Mouse (Mus musculus) liver, postnatal 0 days (tissue): Measurements from ENCODE around the gene Lmnb2. TPM values are rescaled to one million over a fixed set of nuclear protein-coding genes. Genes with fewer than 3 reads are reported as not detected.

Experiments used
- ATAC-seq: fragments of 200-750 bp; cut with Nextera tagmentation; 2 replicates; pipeline ENCODE4 v1.8.0; 2017; ENCODE audit warnings: mild to moderate bottlenecking, moderate library complexity
- DNase-seq: peaks from one replicate; pipeline ENCODE4 v3.0.0-alpha.2; 2016
- H3K27ac ChIP-seq: fragments of 300-500 bp; sonication (generic); 2 replicates; pipeline ENCODE4 v1.5.1; 2014; ENCODE audit warnings: antibody characterized with exemption, moderate library complexity, mild to moderate bottlenecking, low read depth
- H3K27me3 ChIP-seq: fragments of 300-500 bp; sonication (generic); 2 replicates; pipeline ENCODE4 v1.6.1; 2014; ENCODE audit warnings: low read length, control low read depth, mixed read lengths; ENCODE audit not compliant: insufficient read depth
- H3K36me3 ChIP-seq: fragments of 300-500 bp; sonication (generic); replicated peaks from 2 replicates; pipeline ENCODE4 v1.6.1; 2014; ENCODE audit warnings: mild to moderate bottlenecking, control low read depth, low read length, moderate library complexity, mixed read lengths; ENCODE audit not compliant: insufficient read depth
- H3K4me1 ChIP-seq: fragments of 300-500 bp; sonication (generic); 2 replicates; pipeline ENCODE4 v1.6.1; 2014; ENCODE audit warnings: antibody characterized with exemption, mild to moderate bottlenecking, control low read depth; ENCODE audit not compliant: insufficient read depth
- H3K4me2 ChIP-seq: fragments of 300-500 bp; sonication (generic); 2 replicates; pipeline ENCODE4 v1.6.1; 2014; ENCODE audit warnings: low read depth, mild to moderate bottlenecking, low read length, moderate library complexity, mixed read lengths
- H3K4me3 ChIP-seq: fragments of 300-500 bp; sonication (generic); 2 replicates; pipeline ENCODE4 v1.5.1; 2014; ENCODE audit warnings: low read depth, low read length
- H3K9ac ChIP-seq: fragments of 300-500 bp; sonication (generic); replicated peaks from 2 replicates; pipeline ENCODE4 v1.6.1; 2014; ENCODE audit warnings: mild to moderate bottlenecking, moderate library complexity
- H3K9me3 ChIP-seq: fragments of 300-500 bp; sonication (generic); 2 replicates; pipeline ENCODE4 v1.6.1; 2016; ENCODE audit warnings: mild to moderate bottlenecking, control low read depth, low read length, mixed read lengths
- CTCF ChIP-seq: sonication (generic); IDR thresholded peaks from 2 replicates; pipeline ENCODE4 v1.5.1; 2016; ENCODE audit warnings: antibody characterized with exemption, low read depth
- EP300 ChIP-seq: IDR thresholded peaks from 2 replicates; pipeline ENCODE4 v1.6.1; 2016; ENCODE audit warnings: antibody characterized with exemption, low read depth, mild to moderate bottlenecking
- WGBS: fragments of 180-500 bp; shearing (Covaris S2); extraction: QIAGEN DNeasy Blood & Tissue Kit; methylation state at CpG from one replicate; pipeline ENCODE4 v1.1.7; 2014; ENCODE audit not compliant: insufficient replicate concordance; 5-methylcytosine and 5-hydroxymethylcytosine counted together
- polyA plus RNA-seq: library from polyadenylated mRNA; unstranded; fragments of >200 nt; fragmentation: Nextera tagmentation; extraction: Ambion mirVana; gene quantifications from 2 replicates; pipeline ENCODE4 v1.2.1, GENCODE M21; 2015

The Lmnb2 gene
- polyA plus RNA-seq, 1 experiment from 2014 or later, result 6.5 TPM

GRCm38 (mm10) chr10:80936135-80936809, 18.2 kb upstream of the Lmnb2 start:
- Histone ChIP-seq H3K4me3 (peak overlapping the region; percentile 19; the same call in 1 of the 2 replicates), H3K36me3 (no peaks in the 10 kb centered on the region), H3K9me3 (no peaks in the 10 kb centered on the region), H3K27ac (no peak overlapping the region), H3K27me3 (peaks cover 36% of the 10 kb centered on the region), H3K4me1 (peaks cover 84% of the 10 kb centered on the region), H3K4me2 (peak overlapping the region; percentile 62), H3K9ac (0 out of 2 replicates have a peak overlapping the region, but pooled peaks have one; percentile 18)
- ATAC-seq, result no peak
- TF ChIP-seq CTCF, result no peak
- TF ChIP-seq EP300, result no peak
- WGBS, result 3% methylated on average over 35 of the region's 37 CpGs
- DNase-seq, result peak; percentile 62

- DNase-seq, result no peak
Measured at GRCm38 (mm10) chr10:80935698-80936097, 17.7 kb upstream of the Lmnb2 start.

GRCm38 (mm10) chr10:80935241-80935640, 17.2 kb upstream of the Lmnb2 start:
- ATAC-seq, result no peak
- 19% methylated on average over 3 of the region's 3 CpGs for WGBS
- Histone ChIP-seq H3K4me2 (no peak overlapping the region), H3K27ac (no peak overlapping the region), H3K4me1 (peaks cover 83% of the 10 kb centered on the region), H3K36me3 (no peaks in the 10 kb centered on the region), H3K4me3 (no peak overlapping the region), H3K9me3 (no peaks in the 10 kb centered on the region), H3K9ac (no peak overlapping the region), H3K27me3 (peaks cover 46% of the 10 kb centered on the region)
- no peak for DNase-seq
- no peak for TF ChIP-seq CTCF

More at GRCm38 (mm10) chr10:80935698-80936097, 17.7 kb upstream of the Lmnb2 start:
- H3K27me3 ChIP-seq, result peaks cover 41% of the 10 kb centered on the region
- H3K9ac ChIP-seq, result no peak overlapping the region
- H3K27ac ChIP-seq, result no peak overlapping the region
- 9% methylated on average over 17 of the region's 17 CpGs for WGBS
- no peak for ATAC-seq
- TF ChIP-seq EP300, result no peak
- TF ChIP-seq CTCF, result no peak
- H3K36me3 ChIP-seq, result no peaks in the 10 kb centered on the region
- H3K4me2 ChIP-seq, result peak overlapping the region; percentile 62
- H3K4me1 ChIP-seq, result peaks cover 84% of the 10 kb centered on the region
- no peak overlapping the region for H3K4me3 ChIP-seq
- H3K9me3 ChIP-seq, result no peaks in the 10 kb centered on the region

- DNase-seq (no peak), ATAC-seq (no peak)
- H3K9me3 ChIP-seq, result no peaks in the 10 kb centered on the region
- H3K27ac ChIP-seq, result no peak overlapping the region
- H3K27me3 ChIP-seq, result peaks cover 49% of the 10 kb centered on the region
- WGBS, result 52% methylated on average over 14 of the region's 14 CpGs
- H3K4me3 ChIP-seq, result no peak overlapping the region
- H3K36me3 ChIP-seq, result no peaks in the 10 kb centered on the region
- TF ChIP-seq EP300 (peak; percentile 90), CTCF (no peak)
- no peak overlapping the region for H3K4me2 ChIP-seq
- no peak overlapping the region for H3K9ac ChIP-seq
- peaks cover 75% of the 10 kb centered on the region for H3K4me1 ChIP-seq
Measured at GRCm38 (mm10) chr10:80934136-80934985, 16.3 kb upstream of the Lmnb2 start.

- DNase-seq, result peak; percentile 57
- H3K4me1 ChIP-seq, result peaks cover 78% of the 10 kb centered on the region
- 0 out of 2 replicates have a peak, but pooled peaks have one; percentile 4 for ATAC-seq
- peak overlapping the region; percentile 44 for H3K27ac ChIP-seq
- H3K27me3 ChIP-seq, result peaks cover 49% of the 10 kb centered on the region
- TF ChIP-seq CTCF, result no peak
- peak; percentile 53; the same call in 1 of the 2 replicates for TF ChIP-seq EP300
- no peaks in the 10 kb centered on the region for H3K36me3 ChIP-seq
- peak overlapping the region; percentile 75 for H3K4me3 ChIP-seq
- under 1% methylated on average over 21 of the region's 21 CpGs for WGBS
- H3K9me3 ChIP-seq, result no peaks in the 10 kb centered on the region
- 0 out of 2 replicates have a peak overlapping the region, but pooled peaks have one; percentile 85 for H3K9ac ChIP-seq
- H3K4me2 ChIP-seq, result peak overlapping the region; percentile 92
Measured at GRCm38 (mm10) chr10:80933421-80933979, 15.5 kb upstream of the Lmnb2 start.
